Mouse (Mus musculus): ENCODE measurements around the gene Ntng2. TPM values are rescaled to one million over a fixed set of nuclear protein-coding genes. Genes with fewer than 3 reads are reported as not detected.

Gene Ntng2
- polyA plus RNA-seq, 1 experiment: 3.8 TPM

GRCm38 (mm10) chr2:29217897-29218296 is 34.9 kb downstream of the Ntng2 start:
- Histone ChIP-seq H3K4me3 (ENCODE audit: insufficient read depth, low read length) (no peak overlapping the region), H3K27ac (ENCODE audit: insufficient read depth, low read depth, low read length) (no peak overlapping the region), H3K4me1 (ENCODE audit: control insufficient read depth, insufficient read depth, low read length) (no peaks in the 10 kb centered on the region)
- TF ChIP-seq CTCF (IDR thresholded peaks at IDR 0.05; ENCODE audit: low read depth, low read length) (no peak), POLR2A (IDR thresholded peaks at IDR 0.05; ENCODE audit: borderline replicate concordance, low read depth, low read length) (no peak)

- no peaks in the 10 kb centered on the region for H3K4me1 ChIP-seq (ENCODE audit: control insufficient read depth, insufficient read depth, low read length)
- TF ChIP-seq CTCF (IDR thresholded peaks at IDR 0.05; ENCODE audit: low read depth, low read length) (no peak), POLR2A (IDR thresholded peaks at IDR 0.05; ENCODE audit: borderline replicate concordance, low read depth, low read length) (no peak)
- H3K27ac ChIP-seq (ENCODE audit: insufficient read depth, low read depth, low read length): no peak overlapping the region
Observed at GRCm38 (mm10) chr2:29217042-29217441, 35.8 kb downstream of the Ntng2 start.

GRCm38 (mm10) chr2:29216286-29217012 is 36.4 kb downstream of the Ntng2 start:
- TF ChIP-seq CTCF (IDR thresholded peaks at IDR 0.05; ENCODE audit: low read depth, low read length) (0 out of 2 replicates have a peak, but pooled peaks have one; percentile 13), POLR2A (IDR thresholded peaks at IDR 0.05; ENCODE audit: borderline replicate concordance, low read depth, low read length) (no peak)
- H3K4me3 ChIP-seq (ENCODE audit: insufficient read depth, low read length): no peak overlapping the region

More at GRCm38 (mm10) chr2:29217042-29217441, 35.8 kb downstream of the Ntng2 start:
- H3K4me3 ChIP-seq (ENCODE audit: insufficient read depth, low read length): no peak overlapping the region

DNA sequence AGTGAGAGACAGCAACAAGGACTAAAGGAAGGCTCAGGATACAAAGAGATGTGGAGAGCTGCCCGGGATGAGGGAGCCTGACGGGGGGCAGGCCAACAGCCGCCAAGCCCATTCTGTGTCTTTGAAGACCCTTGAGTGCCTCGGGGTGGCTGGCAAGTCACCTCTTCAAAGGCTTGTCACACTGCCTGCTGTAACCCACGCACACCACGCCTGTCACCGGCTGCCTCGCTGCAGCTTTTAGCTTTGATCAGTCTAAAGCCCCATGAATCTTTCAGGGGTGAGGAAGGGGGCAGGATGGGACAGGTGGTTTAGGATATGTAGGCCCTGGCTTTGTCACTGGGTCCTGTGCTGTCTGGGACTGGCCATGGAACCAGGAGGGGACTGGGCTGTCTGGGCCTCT is 46.6 kb downstream of the Ntng2 start:
- H3K27ac ChIP-seq (ENCODE audit: insufficient read depth, low read depth, low read length): no peak overlapping the region
- no peak overlapping the region for H3K4me3 ChIP-seq (ENCODE audit: insufficient read depth, low read length)
- H3K4me1 ChIP-seq (ENCODE audit: control insufficient read depth, insufficient read depth, low read length): no peaks in the 10 kb centered on the region
- TF ChIP-seq POLR2A (IDR thresholded peaks at IDR 0.05; ENCODE audit: borderline replicate concordance, low read depth, low read length) (no peak), CTCF (IDR thresholded peaks at IDR 0.05; ENCODE audit: low read depth, low read length) (no peak)

More at GRCm38 (mm10) chr2:29216286-29217012, 36.4 kb downstream of the Ntng2 start:
- no peaks in the 10 kb centered on the region for H3K4me1 ChIP-seq (ENCODE audit: control insufficient read depth, insufficient read depth, low read length)
- no peak overlapping the region for H3K27ac ChIP-seq (ENCODE audit: insufficient read depth, low read depth, low read length)

DNA sequence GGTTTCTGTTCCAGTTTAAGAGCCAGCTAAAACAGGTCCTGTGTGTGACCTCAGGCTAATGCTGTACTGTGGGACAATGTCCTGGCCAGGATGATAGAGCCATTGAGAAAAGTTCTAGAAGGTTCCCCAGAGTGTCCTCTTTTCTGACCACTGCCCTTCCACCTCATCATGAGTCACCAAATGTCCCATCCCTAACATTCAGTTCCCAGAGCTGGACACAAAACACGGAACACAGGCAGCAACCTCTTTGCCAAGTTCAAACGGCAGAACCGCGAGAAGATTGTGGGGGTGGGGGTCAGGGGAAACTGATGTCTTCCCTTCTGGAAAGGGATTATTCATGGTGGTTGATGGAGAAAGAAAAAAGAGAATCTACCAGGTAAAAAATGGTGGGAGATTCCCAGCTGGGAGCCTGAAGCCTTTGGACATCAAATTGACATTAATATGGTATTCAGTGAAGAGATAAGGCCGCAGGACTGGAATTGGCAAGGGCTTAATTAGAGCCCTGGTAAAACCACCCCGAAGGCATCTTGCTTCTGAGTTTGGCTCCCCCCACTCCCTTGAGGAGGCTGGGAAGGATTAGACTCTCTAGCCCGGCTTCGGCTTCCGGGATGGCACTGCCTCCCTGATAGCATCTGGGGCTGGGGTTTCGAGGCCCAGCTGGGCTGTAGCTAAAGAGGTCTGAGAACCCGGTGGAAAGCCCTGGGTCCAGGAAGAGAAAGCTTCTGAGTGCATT is 51.4 kb downstream of the Ntng2 start:
- no peak overlapping the region for H3K4me3 ChIP-seq (ENCODE audit: insufficient read depth, low read length)
- no peak for TF ChIP-seq CTCF (IDR thresholded peaks at IDR 0.05; ENCODE audit: low read depth, low read length)
- TF ChIP-seq POLR2A (IDR thresholded peaks at IDR 0.05; ENCODE audit: borderline replicate concordance, low read depth, low read length): no peak
- H3K4me1 ChIP-seq (ENCODE audit: control insufficient read depth, insufficient read depth, low read length): no peaks in the 10 kb centered on the region

DNA sequence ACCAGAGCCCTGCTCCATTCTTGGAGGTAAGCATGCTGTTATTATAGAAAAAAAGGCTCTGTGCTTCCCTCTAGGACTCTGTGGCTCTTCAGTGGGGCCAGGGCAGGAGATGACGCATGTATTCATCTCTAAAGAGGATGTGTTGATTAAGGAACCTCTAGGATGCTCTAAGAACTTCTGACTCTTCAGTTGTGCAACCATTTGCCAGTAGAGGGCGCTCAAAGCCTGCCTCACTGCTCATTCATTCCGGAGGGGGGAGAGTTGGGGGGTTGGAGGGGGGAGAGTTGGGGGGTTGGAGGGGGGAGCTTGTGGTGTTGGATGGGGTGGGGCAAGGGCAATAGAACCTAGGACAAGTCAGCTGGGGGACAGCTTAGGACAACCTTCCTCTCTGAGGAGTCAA is 52.9 kb downstream of the Ntng2 start:
- Histone ChIP-seq H3K4me3 (ENCODE audit: insufficient read depth, low read length) (no peak overlapping the region), H3K27ac (ENCODE audit: insufficient read depth, low read depth, low read length) (no peak overlapping the region), H3K4me1 (ENCODE audit: control insufficient read depth, insufficient read depth, low read length) (no peaks in the 10 kb centered on the region)
- no peak for TF ChIP-seq POLR2A (IDR thresholded peaks at IDR 0.05; ENCODE audit: borderline replicate concordance, low read depth, low read length)
- TF ChIP-seq CTCF (IDR thresholded peaks at IDR 0.05; ENCODE audit: low read depth, low read length): peak; percentile 92

More for the DNA sequence above, 51.4 kb downstream of the Ntng2 start:
- H3K27ac ChIP-seq (ENCODE audit: insufficient read depth, low read depth, low read length): no peak overlapping the region

GRCm38 (mm10) chr2:29198446-29198845 is 54.4 kb downstream of the Ntng2 start:
- TF ChIP-seq POLR2A (IDR thresholded peaks at IDR 0.05; ENCODE audit: borderline replicate concordance, low read depth, low read length) (no peak), CTCF (IDR thresholded peaks at IDR 0.05; ENCODE audit: low read depth, low read length) (no peak)
- no peak overlapping the region for H3K4me3 ChIP-seq (ENCODE audit: insufficient read depth, low read length)
- H3K4me1 ChIP-seq (ENCODE audit: control insufficient read depth, insufficient read depth, low read length): no peaks in the 10 kb centered on the region
- no peak overlapping the region for H3K27ac ChIP-seq (ENCODE audit: insufficient read depth, low read depth, low read length)

- H3K4me3 ChIP-seq (ENCODE audit: insufficient read depth, low read length): no peak overlapping the region
- H3K4me1 ChIP-seq (ENCODE audit: control insufficient read depth, insufficient read depth, low read length): no peaks in the 10 kb centered on the region
- no peak overlapping the region for H3K27ac ChIP-seq (ENCODE audit: insufficient read depth, low read depth, low read length)
- TF ChIP-seq POLR2A (IDR thresholded peaks at IDR 0.05; ENCODE audit: borderline replicate concordance, low read depth, low read length): no peak
Observed at GRCm38 (mm10) chr2:29196844-29197243, 56.0 kb downstream of the Ntng2 start.

GRCm38 (mm10) chr2:29194547-29195463 is 58.0 kb downstream of the Ntng2 start:
- peak; percentile 87 for TF ChIP-seq CTCF (IDR thresholded peaks at IDR 0.05; ENCODE audit: low read depth, low read length)
- no peak for TF ChIP-seq POLR2A (IDR thresholded peaks at IDR 0.05; ENCODE audit: borderline replicate concordance, low read depth, low read length)
- Histone ChIP-seq H3K4me3 (ENCODE audit: insufficient read depth, low read length) (peak overlapping the region; percentile 18), H3K4me1 (ENCODE audit: control insufficient read depth, insufficient read depth, low read length) (no peaks in the 10 kb centered on the region), H3K27ac (ENCODE audit: insufficient read depth, low read depth, low read length) (no peak overlapping the region)
